Mouse (Mus musculus): ENCODE data around the gene Ccdc134.

The Ccdc134 gene

GRCm38 (mm10) chr15:82150042-82150441 lies 22.3 kb downstream of the Ccdc134 start:
- DNase-seq, result no peak

- no peak for DNase-seq
Measured at GRCm38 (mm10) chr15:82151176-82151575, 23.5 kb downstream of the Ccdc134 start.

- DNase-seq, result no peak
Measured at GRCm38 (mm10) chr15:82152022-82152421, 24.3 kb downstream of the Ccdc134 start.

GRCm38 (mm10) chr15:82152435-82152834 lies 24.7 kb downstream of the Ccdc134 start:
- no peak for DNase-seq

- no peak for DNase-seq
Measured at GRCm38 (mm10) chr15:82156298-82156697, 28.6 kb downstream of the Ccdc134 start.

GRCm38 (mm10) chr15:82156902-82157301 lies 29.2 kb downstream of the Ccdc134 start:
- DNase-seq, result no peak

GRCm38 (mm10) chr15:82158243-82159035 lies 30.7 kb downstream of the Ccdc134 start:
- DNase-seq, result no peak

- no peak for DNase-seq
Measured at GRCm38 (mm10) chr15:82159471-82159870, 31.7 kb downstream of the Ccdc134 start.

- no peak for DNase-seq
Measured at GRCm38 (mm10) chr15:82160731-82161640, 33.3 kb downstream of the Ccdc134 start.

- no peak for DNase-seq
Measured at GRCm38 (mm10) chr15:82161965-82162600, 34.4 kb downstream of the Ccdc134 start.

GRCm38 (mm10) chr15:82163356-82164060 lies 35.8 kb downstream of the Ccdc134 start:
- DNase-seq, result no peak

GRCm38 (mm10) chr15:82164061-82164399 lies 36.3 kb downstream of the Ccdc134 start:
- no peak for DNase-seq

GRCm38 (mm10) chr15:82164496-82164895 lies 36.8 kb downstream of the Ccdc134 start:
- DNase-seq, result no peak

- DNase-seq, result peak; percentile 81 to 86
Measured at GRCm38 (mm10) chr15:82165332-82166239, 37.9 kb downstream of the Ccdc134 start.

GRCm38 (mm10) chr15:82166240-82167100 lies 38.7 kb downstream of the Ccdc134 start:
- DNase-seq, result no peak

GRCm38 (mm10) chr15:82167201-82168168 lies 39.8 kb downstream of the Ccdc134 start:
- no peak for DNase-seq

GRCm38 (mm10) chr15:82169671-82170070 lies 41.9 kb downstream of the Ccdc134 start:
- DNase-seq, result no peak

- DNase-seq, result peak; percentile 48 to 55
Measured at GRCm38 (mm10) chr15:82170437-82171377, 43.0 kb downstream of the Ccdc134 start.

All from cerebellum, adult 18-20 months (tissue).